Mouse (Mus musculus) embryonic facial prominence, embryonic 11.5 days (tissue): ENCODE data around the gene Adam15. TPM values are rescaled to one million over a fixed set of nuclear protein-coding genes. Genes with fewer than 3 reads are reported as not detected.

ENCODE experiments used
- ATAC-seq: fragments of 200-750 bp; cut with Nextera tagmentation; replicated peaks from 2 replicates; pipeline ENCODE4 v1.8.0; 2017; ENCODE audit warnings: low read depth; ENCODE audit not compliant: insufficient number of reproducible peaks, low FRiP score, low TSS enrichment
- DNase-seq: peaks from one replicate; pipeline ENCODE4 v3.0.0-alpha.2; 2015; ENCODE audit warnings: low spot score
- H3K27ac ChIP-seq: fragments of 300-500 bp; sonication (generic); replicated peaks from 2 replicates; pipeline ENCODE4 v1.5.1; 2014; ENCODE audit warnings: mild to moderate bottlenecking, low read depth, low read length, control low read depth
- H3K27me3 ChIP-seq: fragments of 300-500 bp; sonication (generic); 2 replicates; pipeline ENCODE4 v1.6.1; 2014; ENCODE audit warnings: mild to moderate bottlenecking, low read length, moderate library complexity, mixed read lengths; ENCODE audit not compliant: control insufficient read depth, insufficient read depth
- H3K36me3 ChIP-seq: fragments of 300-500 bp; sonication (generic); replicated peaks from 2 replicates; pipeline ENCODE4 v1.6.1; 2014; ENCODE audit warnings: low read depth, mild to moderate bottlenecking, low read length, moderate library complexity, mixed read lengths; ENCODE audit not compliant: control insufficient read depth, insufficient read depth
- H3K4me1 ChIP-seq: fragments of 300-500 bp; sonication (generic); 2 replicates; pipeline ENCODE4 v1.6.1; 2014; ENCODE audit warnings: low read length, mixed read lengths; ENCODE audit not compliant: control insufficient read depth, insufficient read depth
- H3K4me2 ChIP-seq: fragments of 300-500 bp; sonication (generic); 2 replicates; pipeline ENCODE4 v1.6.1; 2014; ENCODE audit warnings: low read depth, mild to moderate bottlenecking, control low read depth, low read length, moderate library complexity
- H3K4me3 ChIP-seq: fragments of 300-500 bp; sonication (generic); 2 replicates; pipeline ENCODE4 v1.5.1; 2014; ENCODE audit warnings: low read depth, low read length, control low read depth
- H3K9ac ChIP-seq: fragments of 300-500 bp; sonication (generic); replicated peaks from 2 replicates; pipeline ENCODE4 v1.6.1; 2014; ENCODE audit warnings: mild to moderate bottlenecking, control low read depth, low read length
- H3K9me3 ChIP-seq: fragments of 300-500 bp; sonication (generic); replicated peaks from 2 replicates; pipeline ENCODE4 v1.6.1; 2016; ENCODE audit warnings: mild to moderate bottlenecking, low read length, inconsistent platforms, mixed read lengths; ENCODE audit not compliant: control insufficient read depth
- WGBS: fragments of 180-500 bp; shearing (Covaris S2); extraction: QIAGEN DNeasy Blood & Tissue Kit; methylation state at CpG from one replicate; pipeline ENCODE4 v1.1.7; 2014; 5-methylcytosine and 5-hydroxymethylcytosine counted together
- polyA plus RNA-seq: library from polyadenylated mRNA; unstranded; fragments of >200 nt; fragmentation: Nextera tagmentation; extraction: Ambion mirVana; gene quantifications from 2 replicates; pipeline ENCODE4 v1.2.1, GENCODE M21; 2014

The Adam15 gene
- polyA plus RNA-seq, 1 experiment from 2014 or later = 17.8 TPM

- Histone ChIP-seq H3K27me3 (no peaks in the 10 kb centered on the region), H3K9me3 (no peaks in the 10 kb centered on the region), H3K36me3 (no peaks in the 10 kb centered on the region), H3K4me1 (no peaks in the 10 kb centered on the region), H3K27ac (no peak overlapping the region), H3K4me3 (no peak overlapping the region), H3K4me2 (no peak overlapping the region), H3K9ac (no peak overlapping the region)
- 79% methylated on average over 20 of the region's 20 CpGs for WGBS
- DNase-seq (no peak), ATAC-seq (no peak)
Observed at GRCm38 (mm10) chr3:89365486-89366414, 16.0 kb upstream of the Adam15 start.

- no peaks in the 10 kb centered on the region for H3K9me3 ChIP-seq
- no peak within 1 kb of the TSS for H3K4me3 ChIP-seq
- H3K4me2 ChIP-seq = no peak within 1 kb of the TSS
- H3K27ac ChIP-seq = no peak within 1 kb of the TSS
- DNase-seq (no peak), ATAC-seq (no peak)
- 85% methylated on average over 11 of the region's 11 CpGs for WGBS
- no peaks in the 10 kb centered on the region for H3K4me1 ChIP-seq
- no peak within 1 kb of the TSS for H3K9ac ChIP-seq
- no peaks in the 10 kb centered on the region for H3K27me3 ChIP-seq
- H3K36me3 ChIP-seq = no peaks in the 10 kb centered on the region
Observed at GRCm38 (mm10) chr3:89365153-89365485, 15.3 kb upstream of the Adam15 start, which contains the start of gene Dcst1. Gene Dcst1, minus strand, starts transcription at chr3:89365253.

GRCm38 (mm10) chr3:89364631-89365030 is 14.8 kb upstream of the Adam15 start:
- Histone ChIP-seq H3K4me1 (no peaks in the 10 kb centered on the region), H3K27ac (no peak overlapping the region), H3K4me3 (no peak overlapping the region), H3K9ac (no peak overlapping the region), H3K4me2 (no peak overlapping the region), H3K36me3 (no peaks in the 10 kb centered on the region), H3K9me3 (no peaks in the 10 kb centered on the region), H3K27me3 (no peaks in the 10 kb centered on the region)
- 65% methylated on average over 8 of the region's 8 CpGs for WGBS
- DNase-seq (no peak), ATAC-seq (no peak)

GRCm38 (mm10) chr3:89361675-89362074 is 11.9 kb upstream of the Adam15 start, which contains the start of gene Dcst2:
Gene Dcst2, plus strand, starts transcription at chr3:89361975.
- WGBS = 80% methylated on average over 7 of the region's 7 CpGs
- no peaks in the 10 kb centered on the region for H3K9me3 ChIP-seq
- H3K4me2 ChIP-seq = no peak within 1 kb of the TSS
- H3K36me3 ChIP-seq = no peaks in the 10 kb centered on the region
- no peak within 1 kb of the TSS for H3K27ac ChIP-seq
- H3K9ac ChIP-seq = no peak within 1 kb of the TSS
- no peaks in the 10 kb centered on the region for H3K4me1 ChIP-seq
- no peaks in the 10 kb centered on the region for H3K27me3 ChIP-seq
- DNase-seq (no peak), ATAC-seq (no peak)
- H3K4me3 ChIP-seq = no peak within 1 kb of the TSS

- no peaks in the 10 kb centered on the region for H3K9me3 ChIP-seq
- no peaks in the 10 kb centered on the region for H3K4me1 ChIP-seq
- ATAC-seq (no peak), DNase-seq (no peak)
- no peak overlapping the region for H3K4me2 ChIP-seq
- no peaks in the 10 kb centered on the region for H3K36me3 ChIP-seq
- no peak overlapping the region for H3K27ac ChIP-seq
- H3K27me3 ChIP-seq = no peaks in the 10 kb centered on the region
- no peak overlapping the region for H3K4me3 ChIP-seq
- H3K9ac ChIP-seq = no peak overlapping the region
- 77% methylated on average over 3 of the region's 3 CpGs for WGBS
Observed at GRCm38 (mm10) chr3:89360237-89360636, 10.4 kb upstream of the Adam15 start.

- Histone ChIP-seq H3K4me1 (no peaks in the 10 kb centered on the region), H3K36me3 (no peaks in the 10 kb centered on the region), H3K27me3 (no peaks in the 10 kb centered on the region), H3K27ac (no peak overlapping the region), H3K9me3 (no peaks in the 10 kb centered on the region), H3K4me2 (no peak overlapping the region), H3K9ac (no peak overlapping the region), H3K4me3 (no peak overlapping the region)
- no peak for DNase-seq
- WGBS = 71% methylated on average over 6 of the region's 6 CpGs
- no peak for ATAC-seq
Observed at GRCm38 (mm10) chr3:89359630-89360029, 9.8 kb upstream of the Adam15 start.

- H3K4me2 ChIP-seq = no peak overlapping the region
- DNase-seq (no peak), ATAC-seq (no peak)
- 72% methylated on average over 9 of the region's 9 CpGs for WGBS
- no peak overlapping the region for H3K4me3 ChIP-seq
- no peaks in the 10 kb centered on the region for H3K9me3 ChIP-seq
- H3K9ac ChIP-seq = no peak overlapping the region
- no peak overlapping the region for H3K27ac ChIP-seq
- H3K36me3 ChIP-seq = no peaks in the 10 kb centered on the region
- H3K27me3 ChIP-seq = peaks cover 2% of the 10 kb centered on the region; the same call in 1 of the 2 replicates
- H3K4me1 ChIP-seq = no peaks in the 10 kb centered on the region
Observed at GRCm38 (mm10) chr3:89356029-89356428, 6.2 kb upstream of the Adam15 start.

GRCm38 (mm10) chr3:89355512-89355902 is 5.7 kb upstream of the Adam15 start:
- 85% methylated on average over 6 of the region's 6 CpGs for WGBS
- H3K36me3 ChIP-seq = no peaks in the 10 kb centered on the region
- ATAC-seq (no peak), DNase-seq (no peak)
- no peak overlapping the region for H3K4me2 ChIP-seq
- H3K4me1 ChIP-seq = no peaks in the 10 kb centered on the region
- H3K4me3 ChIP-seq = no peak overlapping the region
- H3K27ac ChIP-seq = no peak overlapping the region
- no peak overlapping the region for H3K9ac ChIP-seq
- peaks cover 2% of the 10 kb centered on the region; the same call in 1 of the 2 replicates for H3K27me3 ChIP-seq
- no peaks in the 10 kb centered on the region for H3K9me3 ChIP-seq
